Mouse (Mus musculus): ENCODE measurements at regions not wholly inside any gene's neighbourhood (a gene's known extent, or its start where the extent isn't known, plus 50 kb on each side); places are given as distances from the start of the nearest gene placed in this dataset.

DNA sequence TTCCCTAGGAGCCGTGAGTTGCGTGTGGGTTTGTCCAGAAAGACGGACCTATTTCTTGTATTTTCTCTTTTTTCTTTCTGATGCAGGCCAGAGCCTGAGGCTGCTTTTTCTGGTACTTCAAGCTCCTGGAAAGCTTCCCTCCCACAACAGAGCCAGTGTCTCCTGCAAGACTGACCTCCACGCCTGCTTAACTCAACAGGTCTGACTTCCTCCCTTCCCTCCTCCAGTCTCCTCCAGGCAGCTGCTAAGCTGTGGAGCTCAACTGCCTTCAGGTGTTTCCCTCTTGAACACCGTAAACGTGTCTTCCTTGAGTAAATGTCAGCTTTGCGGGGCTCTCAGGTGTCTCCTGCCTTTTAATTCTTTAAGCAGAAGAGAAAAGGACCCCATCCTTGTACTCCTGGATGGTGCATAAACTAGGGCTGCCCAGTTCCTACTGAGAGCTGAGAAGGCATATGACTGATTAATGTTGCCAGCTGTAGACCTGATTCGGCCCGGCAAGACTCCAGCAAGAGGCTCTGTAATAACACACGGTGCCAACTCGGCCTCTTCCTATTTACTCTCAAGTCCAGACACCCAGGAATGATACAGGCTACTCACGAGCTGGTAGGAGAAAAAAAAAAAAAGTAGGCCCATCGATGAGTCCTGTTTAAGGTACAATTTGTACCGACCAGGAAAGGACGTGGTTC is 260.9 kb downstream of the 3100002H09Rik start:
- no peak for ATAC-seq (replicated peaks; ENCODE audit: insufficient number of reproducible peaks, insufficient read depth, low FRiP score, low read depth)
- H3K27ac ChIP-seq: no peak overlapping the region
- no peaks in the 10 kb centered on the region for H3K9me3 ChIP-seq (replicated peaks)
- no peaks in the 10 kb centered on the region for H3K36me3 ChIP-seq
- H3K4me1 ChIP-seq (replicated peaks): no peaks in the 10 kb centered on the region
- no peak overlapping the region for H3K4me3 ChIP-seq
- no peak overlapping the region for H3K4me2 ChIP-seq
- H3K9ac ChIP-seq: no peak overlapping the region
- 71% methylated on average over 15 of the region's 15 CpGs for WGBS
- H3K27me3 ChIP-seq: peaks cover 6% of the 10 kb centered on the region; the same call in 1 of the 2 replicates

DNA sequence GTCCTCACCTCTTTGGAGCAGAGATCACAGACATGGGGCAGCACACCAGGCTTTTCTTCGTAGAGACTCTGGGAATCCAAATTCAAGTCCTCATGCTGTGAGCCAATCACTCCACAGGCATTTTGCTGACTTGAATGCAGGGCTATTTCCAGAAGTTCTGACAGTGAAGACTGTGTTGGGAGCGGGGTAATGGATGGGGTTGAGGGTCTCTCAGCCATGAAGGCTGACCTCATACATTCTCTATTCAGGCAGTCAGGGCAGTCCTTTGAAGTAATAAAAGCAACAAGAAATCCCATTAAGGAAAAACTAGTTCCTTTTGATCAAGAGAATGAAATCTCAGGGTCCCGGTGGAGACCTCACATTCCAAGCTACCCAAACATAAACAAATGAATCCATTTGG is 261.5 kb downstream of the 3100002H09Rik start:
- Histone ChIP-seq H3K4me1 (replicated peaks) (no peaks in the 10 kb centered on the region), H3K9me3 (replicated peaks) (no peaks in the 10 kb centered on the region), H3K27ac (no peak overlapping the region), H3K4me3 (no peak overlapping the region), H3K27me3 (peaks cover 6% of the 10 kb centered on the region; the same call in 1 of the 2 replicates), H3K9ac (no peak overlapping the region), H3K4me2 (no peak overlapping the region), H3K36me3 (no peaks in the 10 kb centered on the region)
- WGBS: 42% methylated on average over 3 of the region's 3 CpGs
- no peak for ATAC-seq (replicated peaks; ENCODE audit: insufficient number of reproducible peaks, insufficient read depth, low FRiP score, low read depth)

GRCm38 (mm10) chr4:124340073-124340472 is 270.5 kb downstream of the 3100002H09Rik start:
- no peaks in the 10 kb centered on the region for H3K27me3 ChIP-seq
- no peaks in the 10 kb centered on the region for H3K36me3 ChIP-seq
- 57% methylated on average over 7 of the region's 7 CpGs for WGBS
- H3K9ac ChIP-seq: no peak overlapping the region
- no peak overlapping the region for H3K4me2 ChIP-seq
- ATAC-seq (replicated peaks; ENCODE audit: insufficient number of reproducible peaks, insufficient read depth, low FRiP score, low read depth): no peak
- no peaks in the 10 kb centered on the region for H3K9me3 ChIP-seq (replicated peaks)
- H3K27ac ChIP-seq: no peak overlapping the region
- H3K4me3 ChIP-seq: no peak overlapping the region
- no peaks in the 10 kb centered on the region for H3K4me1 ChIP-seq (replicated peaks)

- H3K36me3 ChIP-seq: no peaks in the 10 kb centered on the region
- no peak overlapping the region for H3K4me3 ChIP-seq
- H3K9me3 ChIP-seq (replicated peaks): no peaks in the 10 kb centered on the region
- H3K27me3 ChIP-seq: no peaks in the 10 kb centered on the region
- no peak overlapping the region for H3K9ac ChIP-seq
- H3K4me2 ChIP-seq: no peak overlapping the region
- no peak overlapping the region for H3K27ac ChIP-seq
- 66% methylated on average over 2 of the region's 2 CpGs for WGBS
- H3K4me1 ChIP-seq (replicated peaks): no peaks in the 10 kb centered on the region
- ATAC-seq (replicated peaks; ENCODE audit: insufficient number of reproducible peaks, insufficient read depth, low FRiP score, low read depth): no peak
Measured at GRCm38 (mm10) chr4:124335726-124336125, 274.9 kb downstream of the 3100002H09Rik start.

DNA sequence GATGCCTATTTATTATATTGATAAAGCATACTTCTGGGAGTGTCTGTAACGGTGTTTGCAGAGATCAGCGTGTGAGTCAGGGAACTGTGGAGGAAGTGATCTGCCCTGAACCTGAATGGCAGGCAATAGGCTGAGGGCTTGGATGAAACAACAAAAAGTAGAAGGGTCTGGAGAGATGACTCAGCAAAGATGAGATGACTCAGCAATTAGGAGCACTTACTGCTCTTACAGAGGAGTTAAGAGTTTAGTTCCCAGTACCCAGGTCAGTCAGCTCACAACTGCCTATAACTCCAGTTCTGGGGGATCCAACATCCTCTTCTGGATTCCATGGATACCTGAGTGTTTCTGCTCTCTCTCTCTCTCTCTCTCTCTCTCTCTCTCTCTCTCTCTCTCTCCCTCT is 277.6 kb downstream of the 3100002H09Rik start:
- H3K9ac ChIP-seq: no peak overlapping the region
- H3K36me3 ChIP-seq: no peaks in the 10 kb centered on the region
- ATAC-seq (replicated peaks; ENCODE audit: insufficient number of reproducible peaks, insufficient read depth, low FRiP score, low read depth): no peak
- H3K4me1 ChIP-seq (replicated peaks): no peaks in the 10 kb centered on the region
- H3K4me2 ChIP-seq: no peak overlapping the region
- no peaks in the 10 kb centered on the region for H3K9me3 ChIP-seq (replicated peaks)
- no peaks in the 10 kb centered on the region for H3K27me3 ChIP-seq
- WGBS: 77% methylated on average over 2 of the region's 2 CpGs
- no peak overlapping the region for H3K27ac ChIP-seq
- H3K4me3 ChIP-seq: no peak overlapping the region

DNA sequence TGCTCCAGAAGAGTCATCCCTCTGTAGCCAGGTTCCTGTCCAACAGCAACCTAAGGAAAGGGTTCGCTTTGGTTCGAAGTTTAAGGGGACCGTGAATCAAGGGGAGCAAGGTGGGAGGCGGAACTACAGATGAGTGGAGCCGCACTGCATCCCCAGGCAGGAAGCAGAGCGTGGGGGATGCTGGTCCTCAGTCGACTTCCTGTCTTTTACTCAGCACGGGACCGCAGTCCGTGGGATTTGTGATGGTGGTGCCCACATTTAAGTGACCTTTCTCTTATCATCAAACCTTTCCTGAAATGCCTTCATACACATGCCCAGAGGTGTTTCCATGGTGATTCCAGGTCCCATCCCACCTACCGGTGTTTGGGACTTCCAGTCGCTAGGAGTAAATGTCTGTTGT is 278.2 kb downstream of the 3100002H09Rik start:
- Histone ChIP-seq H3K27me3 (no peaks in the 10 kb centered on the region), H3K4me3 (no peak overlapping the region), H3K4me1 (replicated peaks) (no peaks in the 10 kb centered on the region), H3K4me2 (no peak overlapping the region), H3K27ac (no peak overlapping the region), H3K9ac (no peak overlapping the region), H3K9me3 (replicated peaks) (no peaks in the 10 kb centered on the region), H3K36me3 (no peaks in the 10 kb centered on the region)
- WGBS: 76% methylated on average over 12 of the region's 12 CpGs
- no peak for ATAC-seq (replicated peaks; ENCODE audit: insufficient number of reproducible peaks, insufficient read depth, low FRiP score, low read depth)

DNA sequence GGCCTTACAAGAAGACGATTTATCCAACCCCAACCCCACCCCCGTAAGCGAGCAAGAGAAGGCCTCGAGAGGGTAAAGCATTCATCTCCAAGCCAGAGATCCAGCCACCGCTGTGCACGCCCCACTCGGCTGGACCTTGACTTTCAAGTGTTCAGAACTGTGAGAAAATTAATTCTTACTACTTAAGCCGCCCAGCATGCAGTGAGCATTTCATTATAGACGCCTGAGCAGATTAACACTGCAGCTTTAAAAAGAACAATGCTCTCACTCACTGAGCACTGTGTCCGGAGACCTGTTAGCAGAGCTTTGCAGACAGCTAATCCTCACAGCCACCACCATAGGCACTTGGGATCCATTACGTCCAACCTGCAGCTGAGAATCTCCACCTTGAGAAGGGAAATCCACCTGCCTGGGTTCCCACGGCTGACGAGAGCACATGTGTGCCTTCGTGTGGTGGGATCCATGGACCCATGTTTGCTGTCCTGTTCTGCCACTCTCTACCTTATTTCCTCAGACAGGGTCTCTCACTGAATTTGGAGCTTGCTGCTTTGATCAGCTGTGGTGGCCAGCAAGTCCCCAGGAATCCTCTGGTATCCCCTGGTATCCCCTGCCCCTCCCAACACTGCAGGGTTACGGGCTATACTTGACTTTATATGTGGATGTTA is 281.4 kb downstream of the 3100002H09Rik start:
- no peak for ATAC-seq (replicated peaks; ENCODE audit: insufficient number of reproducible peaks, insufficient read depth, low FRiP score, low read depth)
- WGBS: 74% methylated on average over 15 of the region's 15 CpGs
- Histone ChIP-seq H3K4me2 (no peak overlapping the region), H3K27ac (no peak overlapping the region), H3K27me3 (no peaks in the 10 kb centered on the region), H3K4me3 (no peak overlapping the region), H3K9me3 (replicated peaks) (no peaks in the 10 kb centered on the region), H3K9ac (no peak overlapping the region), H3K4me1 (replicated peaks) (no peaks in the 10 kb centered on the region), H3K36me3 (no peaks in the 10 kb centered on the region)

GRCm38 (mm10) chr4:124326301-124326700 is 284.3 kb downstream of the 3100002H09Rik start:
- Histone ChIP-seq H3K9me3 (replicated peaks) (no peaks in the 10 kb centered on the region), H3K4me2 (no peak overlapping the region), H3K4me1 (replicated peaks) (no peaks in the 10 kb centered on the region), H3K36me3 (no peaks in the 10 kb centered on the region), H3K4me3 (no peak overlapping the region), H3K9ac (no peak overlapping the region), H3K27ac (no peak overlapping the region), H3K27me3 (no peaks in the 10 kb centered on the region)
- WGBS: 85% methylated on average over 9 of the region's 9 CpGs
- no peak for ATAC-seq (replicated peaks; ENCODE audit: insufficient number of reproducible peaks, insufficient read depth, low FRiP score, low read depth)

DNA sequence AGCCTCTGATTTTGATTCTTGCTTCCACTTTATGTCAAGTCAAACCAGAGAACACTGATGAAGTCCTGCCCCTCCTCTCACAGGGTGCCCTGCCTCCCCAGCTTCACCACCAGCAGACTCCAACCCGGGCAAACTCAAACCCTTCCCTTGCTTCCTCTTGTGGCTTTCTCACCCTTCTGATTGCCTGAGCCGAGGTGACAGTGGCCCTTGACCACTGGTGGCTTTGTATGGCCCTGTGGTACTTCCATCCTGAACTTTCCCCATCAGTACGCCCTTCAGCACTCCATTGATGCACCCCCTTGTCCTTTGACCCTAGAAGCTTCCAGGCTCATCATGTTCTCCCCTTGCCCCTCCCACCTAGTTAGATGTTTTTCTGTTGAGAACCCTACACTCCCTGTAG is 287.0 kb downstream of the 3100002H09Rik start:
- 54% methylated on average over 3 of the region's 3 CpGs for WGBS
- no peaks in the 10 kb centered on the region for H3K36me3 ChIP-seq
- no peaks in the 10 kb centered on the region for H3K4me1 ChIP-seq (replicated peaks)
- H3K27ac ChIP-seq: no peak overlapping the region
- H3K9ac ChIP-seq: no peak overlapping the region
- no peaks in the 10 kb centered on the region for H3K27me3 ChIP-seq
- no peaks in the 10 kb centered on the region for H3K9me3 ChIP-seq (replicated peaks)
- no peak overlapping the region for H3K4me3 ChIP-seq
- no peak overlapping the region for H3K4me2 ChIP-seq
- ATAC-seq (replicated peaks; ENCODE audit: insufficient number of reproducible peaks, insufficient read depth, low FRiP score, low read depth): no peak

DNA sequence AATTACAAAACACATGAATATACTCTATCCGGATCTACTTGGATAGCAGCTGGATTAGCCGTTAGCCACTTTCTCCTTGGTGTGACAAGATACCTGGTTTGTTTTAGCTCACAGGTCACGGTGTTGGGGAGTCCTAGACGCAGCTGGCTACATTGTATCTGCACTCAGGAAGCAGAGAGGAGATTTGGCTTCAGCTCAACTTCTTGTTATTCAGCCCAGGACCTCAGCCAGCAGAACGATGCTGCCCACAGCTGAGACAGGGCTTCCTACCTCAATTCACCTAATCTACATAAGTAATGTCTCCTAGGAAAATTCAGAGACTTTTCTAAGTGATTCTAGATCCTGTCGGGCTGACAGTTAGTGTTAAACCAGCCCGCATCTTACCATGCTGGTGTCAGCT is 289.4 kb downstream of the 3100002H09Rik start:
- H3K9me3 ChIP-seq (replicated peaks): no peaks in the 10 kb centered on the region
- no peak for ATAC-seq (replicated peaks; ENCODE audit: insufficient number of reproducible peaks, insufficient read depth, low FRiP score, low read depth)
- H3K9ac ChIP-seq: no peak overlapping the region
- no peak overlapping the region for H3K4me2 ChIP-seq
- no peaks in the 10 kb centered on the region for H3K36me3 ChIP-seq
- no peaks in the 10 kb centered on the region for H3K4me1 ChIP-seq (replicated peaks)
- 0 out of 2 replicates have a peak, but pooled peaks cover 3% of the 10 kb centered on the region for H3K27me3 ChIP-seq
- H3K4me3 ChIP-seq: no peak overlapping the region
- WGBS: 51% methylated on average over 7 of the region's 7 CpGs
- no peak overlapping the region for H3K27ac ChIP-seq

DNA sequence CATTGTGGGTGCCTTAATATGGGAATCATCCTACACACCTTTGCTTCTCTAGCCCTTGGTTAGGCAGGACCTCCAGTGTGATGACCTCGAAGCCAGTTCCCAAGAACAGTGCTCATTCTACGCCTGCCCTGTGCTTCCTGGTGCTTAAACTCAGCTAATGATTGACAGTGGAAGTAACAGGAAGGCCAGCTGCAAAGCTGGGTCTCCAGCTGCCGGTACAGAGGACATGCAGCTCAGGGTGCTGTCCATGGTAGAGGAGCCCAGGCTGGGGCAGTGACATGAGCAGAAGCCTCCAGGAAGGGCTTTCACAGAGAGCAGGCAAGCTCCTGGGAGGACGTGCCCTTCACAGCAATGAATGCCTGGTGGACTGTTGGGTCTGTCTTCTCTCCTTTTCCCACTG is 293.6 kb downstream of the 3100002H09Rik start:
- no peak overlapping the region for H3K4me3 ChIP-seq
- H3K27me3 ChIP-seq: 0 out of 2 replicates have a peak, but pooled peaks cover 3% of the 10 kb centered on the region
- H3K4me2 ChIP-seq: no peak overlapping the region
- no peaks in the 10 kb centered on the region for H3K36me3 ChIP-seq
- H3K4me1 ChIP-seq (replicated peaks): no peaks in the 10 kb centered on the region
- no peak for ATAC-seq (replicated peaks; ENCODE audit: insufficient number of reproducible peaks, insufficient read depth, low FRiP score, low read depth)
- H3K27ac ChIP-seq: no peak overlapping the region
- no peak overlapping the region for H3K9ac ChIP-seq
- WGBS: 16% methylated on average over 4 of the region's 4 CpGs
- H3K9me3 ChIP-seq (replicated peaks): no peaks in the 10 kb centered on the region

- no peak overlapping the region for H3K4me2 ChIP-seq
- no peaks in the 10 kb centered on the region for H3K9me3 ChIP-seq (replicated peaks)
- ATAC-seq (replicated peaks; ENCODE audit: insufficient number of reproducible peaks, insufficient read depth, low FRiP score, low read depth): no peak
- H3K9ac ChIP-seq: no peak overlapping the region
- H3K4me3 ChIP-seq: no peak overlapping the region
- no peak overlapping the region for H3K27ac ChIP-seq
- 69% methylated on average over 5 of the region's 5 CpGs for WGBS
- H3K36me3 ChIP-seq: no peaks in the 10 kb centered on the region
- H3K27me3 ChIP-seq: no peaks in the 10 kb centered on the region
- H3K4me1 ChIP-seq (replicated peaks): no peaks in the 10 kb centered on the region
Measured at GRCm38 (mm10) chr4:124311657-124312056, 298.9 kb downstream of the 3100002H09Rik start.
